Mouse (Mus musculus): ENCODE results near the gene Aktip.

Aktip gene

GRCm38 (mm10) chr8:91126786-91127185 lies 73.0 kb downstream of the Aktip start:
- no peak for DNase-seq (ENCODE audit: low spot score in 2 of 2)

- no peak for DNase-seq (ENCODE audit: low spot score in 2 of 2)
These were observed 75.5 kb downstream of the Aktip start for GRCm38 (mm10) chr8:91124315-91124714.

- no peak for DNase-seq (ENCODE audit: low spot score in 2 of 2)
These were observed 81.6 kb downstream of the Aktip start for GRCm38 (mm10) chr8:91118131-91118530.

GRCm38 (mm10) chr8:91117537-91117936 lies 82.2 kb downstream of the Aktip start:
- no peak for DNase-seq (ENCODE audit: low spot score in 2 of 2)

GRCm38 (mm10) chr8:91114910-91115309 lies 84.9 kb downstream of the Aktip start:
- DNase-seq (ENCODE audit: low spot score in 2 of 2) = no peak

GRCm38 (mm10) chr8:91114428-91114827 lies 85.3 kb downstream of the Aktip start:
- no peak for DNase-seq (ENCODE audit: low spot score in 2 of 2)

- no peak for DNase-seq (ENCODE audit: low spot score in 2 of 2)
These were observed 87.8 kb downstream of the Aktip start for GRCm38 (mm10) chr8:91111868-91112477.

- no peak for DNase-seq (ENCODE audit: low spot score in 2 of 2)
These were observed 93.5 kb downstream of the Aktip start for GRCm38 (mm10) chr8:91106271-91106670.

GRCm38 (mm10) chr8:91098106-91098505 lies 101.7 kb downstream of the Aktip start:
- DNase-seq (ENCODE audit: low spot score in 2 of 2) = no peak

GRCm38 (mm10) chr8:91094135-91094534 lies 105.6 kb downstream of the Aktip start:
- no peak for DNase-seq (ENCODE audit: low spot score in 2 of 2)

GRCm38 (mm10) chr8:91089601-91090000 lies 110.2 kb downstream of the Aktip start:
- no peak for DNase-seq (ENCODE audit: low spot score in 2 of 2)

- DNase-seq (ENCODE audit: low spot score in 2 of 2) = peak; percentile 50 to 68
These were observed 111.3 kb downstream of the Aktip start for GRCm38 (mm10) chr8:91088452-91088851.

GRCm38 (mm10) chr8:91082428-91082827 lies 117.3 kb downstream of the Aktip start:
- DNase-seq (ENCODE audit: low spot score in 2 of 2) = peak; percentile 53 to 66

- DNase-seq (ENCODE audit: low spot score in 2 of 2) = peak; percentile 47 to 69
These were observed 117.9 kb downstream of the Aktip start for GRCm38 (mm10) chr8:91081911-91082310.

- no peak for DNase-seq (ENCODE audit: low spot score in 2 of 2)
These were observed 120.1 kb downstream of the Aktip start for GRCm38 (mm10) chr8:91079678-91080077.

- peak in 1 of 2 experiments; percentile 31 for DNase-seq (ENCODE audit: low spot score in 2 of 2)
These were observed 122.5 kb downstream of the Aktip start for GRCm38 (mm10) chr8:91077077-91077867.

GRCm38 (mm10) chr8:91070275-91070859 lies 129.4 kb downstream of the Aktip start:
- peak; percentile 82 to 84 for DNase-seq (ENCODE audit: low spot score in 2 of 2)

GRCm38 (mm10) chr8:91069834-91070233 lies 129.9 kb downstream of the Aktip start, which contains the start of gene Rbl2:
TSS of gene Rbl2 (plus strand) at chr8:91070057.
- DNase-seq (ENCODE audit: low spot score in 2 of 2) = peak; percentile 91 to 93

GRCm38 (mm10) chr8:91069407-91069806 lies 130.4 kb downstream of the Aktip start:
- DNase-seq (ENCODE audit: low spot score in 2 of 2) = peak in 1 of 2 experiments; percentile 14

- peak; percentile 21 to 55 for DNase-seq (ENCODE audit: low spot score in 2 of 2)
These were observed 134.6 kb downstream of the Aktip start for GRCm38 (mm10) chr8:91065179-91065578.
